Mouse (Mus musculus) embryonic facial prominence, embryonic 13.5 days (tissue): ENCODE results near the gene Gm11060. TPM values are rescaled to one million over a fixed set of nuclear protein-coding genes. Genes with fewer than 3 reads are reported as not detected.

Experiments
- ATAC-seq: fragments of 200-750 bp; cut with Nextera tagmentation; 2 replicates; pipeline ENCODE4 v1.8.0; 2017; ENCODE audit warnings: low read depth; ENCODE audit not compliant: insufficient number of reproducible peaks, insufficient read depth, low FRiP score, low TSS enrichment
- H3K27ac ChIP-seq: fragments of 300-500 bp; sonication (generic); 2 replicates; pipeline ENCODE4 v1.5.1; 2015; ENCODE audit warnings: moderate library complexity, mild to moderate bottlenecking, inconsistent platforms
- H3K27me3 ChIP-seq: fragments of 300-500 bp; sonication (generic); 2 replicates; pipeline ENCODE4 v1.6.1; 2015; ENCODE audit warnings: mild to moderate bottlenecking, inconsistent platforms
- H3K36me3 ChIP-seq: fragments of 300-500 bp; sonication (generic); 2 replicates; pipeline ENCODE4 v1.6.1; 2015; ENCODE audit warnings: mild to moderate bottlenecking, inconsistent platforms
- H3K4me1 ChIP-seq: fragments of 300-500 bp; sonication (generic); 2 replicates; pipeline ENCODE4 v1.6.1; 2015; ENCODE audit warnings: inconsistent platforms
- H3K4me2 ChIP-seq: fragments of 300-500 bp; sonication (generic); 2 replicates; pipeline ENCODE4 v1.6.1; 2015; ENCODE audit warnings: moderate library complexity, mild to moderate bottlenecking, inconsistent platforms
- H3K4me3 ChIP-seq: fragments of 300-500 bp; sonication (generic); 2 replicates; pipeline ENCODE4 v1.5.1; 2015; ENCODE audit warnings: mild to moderate bottlenecking, inconsistent platforms
- H3K9ac ChIP-seq: fragments of 300-500 bp; sonication (generic); 2 replicates; pipeline ENCODE4 v1.6.1; 2015; ENCODE audit warnings: mild to moderate bottlenecking, inconsistent platforms
- H3K9me3 ChIP-seq: fragments of 300-500 bp; sonication (generic); 2 replicates; pipeline ENCODE4 v1.6.1; 2016; ENCODE audit warnings: inconsistent platforms
- WGBS: fragments of 180-500 bp; shearing (Covaris S2); methylation state at CpG from one replicate; pipeline ENCODE4 v1.1.7; 2015; ENCODE audit warnings: mixed read lengths; 5-methylcytosine and 5-hydroxymethylcytosine counted together
- polyA plus RNA-seq: library from polyadenylated mRNA; unstranded; fragments of >200 nt; fragmentation: Nextera tagmentation; extraction: Ambion mirVana; gene quantifications from 2 replicates; pipeline ENCODE4 v1.2.1, GENCODE M21; 2015

The Gm11060 gene
- polyA plus RNA-seq, 1 experiment from 2014 or later: not detected

DNA sequence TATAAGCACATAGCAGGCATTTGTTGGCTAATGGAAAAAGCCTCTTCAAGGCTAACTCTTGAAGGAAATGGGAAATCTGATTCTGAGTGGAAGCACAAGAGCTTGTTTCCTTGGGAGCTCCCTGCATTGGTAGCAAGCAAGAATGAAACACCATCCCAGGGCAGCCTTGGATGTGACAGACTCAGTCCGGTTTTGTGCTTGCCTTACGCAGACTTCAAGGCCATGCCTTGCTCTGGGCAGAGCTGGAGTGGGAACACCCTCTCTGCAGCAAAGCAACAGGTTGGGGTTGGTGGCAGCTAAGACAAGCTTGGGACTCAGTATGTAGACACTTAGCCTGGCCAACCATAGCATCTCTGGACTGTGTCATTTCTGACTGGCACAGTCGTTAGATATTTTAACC is 5.7 kb upstream of the Gm11060 start:
- no peak overlapping the region for H3K4me3 ChIP-seq
- H3K27me3 ChIP-seq: peaks cover 9% of the 10 kb centered on the region; the same call in 1 of the 2 replicates
- 89% methylated on average over 3 of the region's 3 CpGs for WGBS
- no peak overlapping the region for H3K4me2 ChIP-seq
- H3K27ac ChIP-seq: no peak overlapping the region
- ATAC-seq: no peak
- H3K9me3 ChIP-seq: no peaks in the 10 kb centered on the region
- H3K4me1 ChIP-seq: peaks cover 9% of the 10 kb centered on the region; the same call in 1 of the 2 replicates
- H3K36me3 ChIP-seq: no peaks in the 10 kb centered on the region
- H3K9ac ChIP-seq: no peak overlapping the region

DNA sequence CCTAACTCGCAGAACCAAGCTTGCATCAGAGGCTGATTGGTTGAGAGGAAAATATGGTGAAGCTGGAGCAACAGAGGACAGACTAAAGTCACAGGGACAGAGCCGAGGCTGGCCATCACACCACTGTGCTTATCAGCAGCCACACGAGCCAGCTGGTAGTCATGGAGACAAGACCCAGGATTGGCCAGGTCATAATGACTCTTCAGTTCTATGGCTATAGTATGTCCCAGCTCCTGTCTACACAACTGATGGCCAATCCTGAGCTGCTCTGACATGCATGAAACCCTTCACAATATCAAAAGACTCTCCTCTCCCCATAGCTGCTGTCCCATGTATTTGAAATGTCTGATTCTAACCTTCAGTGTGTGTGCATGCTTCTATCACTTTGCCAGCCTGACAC is 3.8 kb upstream of the Gm11060 start:
- Histone ChIP-seq H3K27ac (no peak overlapping the region), H3K27me3 (no peaks in the 10 kb centered on the region), H3K4me2 (no peak overlapping the region), H3K4me3 (no peak overlapping the region), H3K9me3 (no peaks in the 10 kb centered on the region), H3K4me1 (peaks cover 9% of the 10 kb centered on the region; the same call in 1 of the 2 replicates), H3K9ac (no peak overlapping the region), H3K36me3 (no peaks in the 10 kb centered on the region)
- ATAC-seq: no peak
- 83% methylated on average over 3 of the region's 3 CpGs for WGBS

- H3K27ac ChIP-seq: no peak overlapping the region
- H3K4me2 ChIP-seq: no peak overlapping the region
- H3K27me3 ChIP-seq: no peaks in the 10 kb centered on the region
- no peak overlapping the region for H3K4me3 ChIP-seq
- peaks cover 9% of the 10 kb centered on the region; the same call in 1 of the 2 replicates for H3K4me1 ChIP-seq
- 66% methylated on average over 4 of the region's 4 CpGs for WGBS
- no peak overlapping the region for H3K9ac ChIP-seq
- no peaks in the 10 kb centered on the region for H3K9me3 ChIP-seq
- ATAC-seq: no peak
- H3K36me3 ChIP-seq: no peaks in the 10 kb centered on the region
Measured at GRCm38 (mm10) chr2:105089083-105089482, 2.7 kb upstream of the Gm11060 start.

DNA sequence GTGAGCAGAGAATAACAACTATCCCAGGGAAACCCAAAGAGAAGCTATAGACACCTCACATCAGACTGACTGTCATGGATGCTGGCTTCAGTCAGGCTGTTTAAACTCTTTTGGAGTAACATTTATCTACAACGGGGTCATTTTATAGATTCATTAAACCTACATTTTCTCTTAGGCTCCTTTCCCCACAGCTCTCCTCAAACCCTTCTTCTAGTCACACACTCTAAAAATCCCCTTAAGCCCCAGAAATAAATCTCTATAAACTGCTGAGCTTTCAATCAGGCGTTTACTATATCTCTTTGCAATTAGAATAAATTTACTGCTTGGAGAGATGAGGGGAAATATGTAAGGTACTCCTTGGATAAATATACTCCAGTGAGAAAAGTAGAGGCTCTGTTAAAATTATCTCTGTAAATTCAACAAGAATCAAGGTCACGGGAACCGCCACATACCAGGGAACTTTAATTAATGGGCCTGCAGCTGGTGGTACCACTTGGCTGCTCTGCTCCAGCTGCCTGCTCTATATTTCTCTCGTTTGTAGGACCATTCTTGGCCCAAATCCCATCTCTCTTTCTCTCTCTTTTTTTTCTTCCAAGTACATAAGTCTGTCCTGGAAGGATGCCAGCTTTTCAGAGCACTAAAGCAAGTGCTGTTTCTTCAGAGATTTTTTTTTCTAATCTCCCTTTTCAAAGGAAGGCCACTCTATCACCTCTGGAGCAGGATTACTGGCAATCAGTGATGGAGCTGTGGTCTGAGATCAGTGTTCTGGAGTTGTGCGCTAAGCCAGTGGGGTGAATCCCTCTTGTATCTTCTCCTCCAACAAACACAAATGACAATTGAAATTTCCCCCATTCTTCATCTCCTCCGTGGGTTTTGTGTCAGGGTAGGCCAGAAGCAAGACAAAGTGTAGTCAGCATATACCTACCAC is 2.0 kb upstream of the Gm11060 start:
- Histone ChIP-seq H3K4me1 (peaks cover 9% of the 10 kb centered on the region; the same call in 1 of the 2 replicates), H3K4me3 (no peak overlapping the region), H3K27ac (no peak overlapping the region), H3K4me2 (no peak overlapping the region), H3K9ac (no peak overlapping the region), H3K36me3 (no peaks in the 10 kb centered on the region), H3K27me3 (no peaks in the 10 kb centered on the region), H3K9me3 (no peaks in the 10 kb centered on the region)
- ATAC-seq: no peak
- 46% methylated on average over 7 of the region's 7 CpGs for WGBS

DNA sequence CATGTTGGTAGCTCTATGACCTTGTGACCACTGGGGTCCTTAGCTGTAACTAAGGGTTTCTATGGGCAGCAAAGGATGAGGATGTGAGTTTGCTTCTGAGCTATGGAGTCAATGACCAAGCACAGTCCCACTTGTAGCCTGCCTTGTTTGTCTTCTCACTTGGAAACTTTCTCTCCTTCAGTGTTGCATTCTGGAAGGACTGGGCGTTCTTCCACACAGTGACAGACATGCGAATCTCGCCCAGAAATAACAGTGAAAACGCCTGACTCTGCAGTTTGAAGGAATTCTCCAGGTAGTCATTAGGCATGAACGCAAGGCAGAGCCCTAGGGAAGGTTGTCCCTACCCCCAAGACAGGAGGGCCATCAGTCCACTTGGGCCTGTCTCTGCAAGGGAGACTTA is 827 bp upstream of the Gm11060 start:
- H3K9ac ChIP-seq: no peak overlapping the region
- H3K36me3 ChIP-seq: no peaks in the 10 kb centered on the region
- H3K27me3 ChIP-seq: no peaks in the 10 kb centered on the region
- no peak overlapping the region for H3K4me3 ChIP-seq
- WGBS: 75% methylated on average over 5 of the region's 5 CpGs
- H3K27ac ChIP-seq: no peak overlapping the region
- no peak overlapping the region for H3K4me2 ChIP-seq
- H3K9me3 ChIP-seq: no peaks in the 10 kb centered on the region
- no peak for ATAC-seq
- H3K4me1 ChIP-seq: peaks cover 9% of the 10 kb centered on the region; the same call in 1 of the 2 replicates

GRCm38 (mm10) chr2:105097294-105097953 is 5.6 kb downstream of the Gm11060 start:
- 81% methylated on average over 22 of the region's 22 CpGs for WGBS
- Histone ChIP-seq H3K9me3 (no peaks in the 10 kb centered on the region), H3K36me3 (no peaks in the 10 kb centered on the region), H3K4me3 (no peak overlapping the region), H3K27me3 (no peaks in the 10 kb centered on the region), H3K9ac (no peak overlapping the region), H3K4me1 (no peaks in the 10 kb centered on the region; the same call in 1 of the 2 replicates), H3K4me2 (no peak overlapping the region), H3K27ac (no peak overlapping the region)
- ATAC-seq: no peak

DNA sequence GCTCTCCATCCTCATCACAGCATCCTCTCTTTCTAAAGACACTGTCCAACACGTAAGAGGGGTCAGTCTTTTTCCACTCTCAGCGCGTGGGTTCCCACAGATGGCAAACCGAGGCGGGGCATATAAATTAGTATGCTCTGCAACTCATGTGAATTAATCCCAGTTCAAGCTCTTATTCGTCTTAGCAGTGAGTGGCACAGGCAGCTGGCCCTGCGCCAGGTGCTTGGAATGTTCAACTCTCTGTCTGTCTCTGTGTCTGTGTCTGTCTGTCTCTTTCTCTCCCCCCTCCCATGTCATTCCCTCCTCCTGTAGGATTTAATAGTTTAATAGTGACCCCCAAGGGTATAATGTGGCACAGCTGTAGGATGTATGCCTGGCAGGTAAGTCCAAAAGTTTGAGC is 7.6 kb downstream of the Gm11060 start:
- no peak for ATAC-seq
- Histone ChIP-seq H3K27ac (no peak overlapping the region), H3K4me1 (no peaks in the 10 kb centered on the region; the same call in 1 of the 2 replicates), H3K4me3 (no peak overlapping the region), H3K9me3 (no peaks in the 10 kb centered on the region), H3K36me3 (no peaks in the 10 kb centered on the region), H3K9ac (no peak overlapping the region), H3K4me2 (no peak overlapping the region), H3K27me3 (no peaks in the 10 kb centered on the region)
- WGBS: 67% methylated on average over 7 of the region's 7 CpGs

DNA sequence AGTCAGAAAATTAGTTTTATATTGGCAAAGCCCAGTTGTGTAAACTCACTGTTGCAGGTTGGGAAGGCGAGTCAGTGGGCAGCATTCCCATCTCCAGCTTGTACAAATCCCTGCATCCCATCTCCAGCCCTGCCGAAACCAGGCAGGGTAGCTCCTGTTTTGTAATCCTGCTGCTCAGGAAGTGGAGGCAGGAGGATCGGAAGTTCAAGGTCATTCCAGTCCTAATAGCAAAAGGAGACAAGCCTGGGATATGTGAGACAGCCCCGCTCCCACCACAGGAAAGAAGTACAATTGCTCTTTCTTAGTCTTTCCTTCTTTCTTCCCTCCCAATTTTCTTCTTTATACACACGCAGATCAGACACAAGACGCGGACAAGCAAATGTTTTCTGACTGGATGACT is 8.7 kb downstream of the Gm11060 start:
- Histone ChIP-seq H3K9me3 (no peaks in the 10 kb centered on the region), H3K4me3 (no peak overlapping the region), H3K27me3 (no peaks in the 10 kb centered on the region), H3K27ac (no peak overlapping the region), H3K36me3 (no peaks in the 10 kb centered on the region), H3K9ac (no peak overlapping the region), H3K4me1 (no peaks in the 10 kb centered on the region; the same call in 1 of the 2 replicates), H3K4me2 (no peak overlapping the region)
- WGBS: 30% methylated on average over 7 of the region's 7 CpGs
- no peak for ATAC-seq

GRCm38 (mm10) chr2:105108703-105109158 is 16.9 kb downstream of the Gm11060 start:
- H3K9ac ChIP-seq: no peak overlapping the region
- no peak overlapping the region for H3K4me2 ChIP-seq
- no peak overlapping the region for H3K27ac ChIP-seq
- H3K27me3 ChIP-seq: peaks cover 29% of the 10 kb centered on the region
- H3K4me3 ChIP-seq: no peak overlapping the region
- ATAC-seq: no peak
- H3K9me3 ChIP-seq: no peaks in the 10 kb centered on the region
- H3K36me3 ChIP-seq: no peaks in the 10 kb centered on the region
- WGBS: 17% methylated on average over 6 of the region's 6 CpGs
- peaks cover 3% of the 10 kb centered on the region; the same call in 1 of the 2 replicates for H3K4me1 ChIP-seq

DNA sequence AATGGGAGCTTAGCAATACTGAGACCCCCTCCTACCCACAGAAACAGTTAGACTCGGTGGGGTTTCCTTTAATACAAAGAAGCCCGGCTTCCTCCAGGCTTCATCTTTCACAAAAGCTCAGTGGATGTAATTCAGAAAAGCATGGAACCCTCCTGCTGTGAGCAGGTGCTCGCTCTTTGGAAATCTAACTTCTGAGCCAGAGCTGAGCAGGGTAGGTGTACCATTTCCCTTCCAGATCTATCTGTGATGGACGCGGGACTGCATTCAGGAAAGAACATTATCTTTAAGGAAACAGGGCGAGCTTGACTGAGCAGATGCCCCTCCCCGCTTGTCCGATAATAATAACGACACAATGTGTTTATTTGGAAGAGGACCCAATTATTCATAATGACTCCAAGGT is 22.3 kb downstream of the Gm11060 start:
- ATAC-seq: no peak
- Histone ChIP-seq H3K4me3 (no peak overlapping the region), H3K4me2 (no peak overlapping the region), H3K9ac (no peak overlapping the region), H3K9me3 (no peaks in the 10 kb centered on the region), H3K4me1 (no peaks in the 10 kb centered on the region), H3K27me3 (peaks cover 76% of the 10 kb centered on the region), H3K27ac (no peak overlapping the region), H3K36me3 (no peaks in the 10 kb centered on the region)
- 18% methylated on average over 9 of the region's 9 CpGs for WGBS

DNA sequence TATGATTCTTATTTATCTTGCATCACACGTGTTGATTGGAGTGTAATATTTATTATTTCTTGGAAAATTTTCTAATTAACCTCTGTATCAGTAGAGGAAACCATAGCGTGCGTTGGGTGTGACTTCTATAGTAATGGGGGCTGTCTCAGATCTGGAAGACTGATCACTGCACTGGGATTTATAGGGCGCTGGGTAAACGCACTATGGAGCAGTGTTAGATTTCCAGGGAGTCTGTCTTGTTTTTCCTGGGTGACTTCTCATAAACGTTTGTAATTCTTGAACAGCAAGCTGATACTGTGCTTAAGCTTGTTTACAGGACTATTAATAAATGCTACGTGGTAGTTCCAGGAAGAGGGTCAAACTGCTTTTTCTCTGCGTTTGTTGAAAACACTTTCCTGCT is 25.9 kb downstream of the Gm11060 start:
- Histone ChIP-seq H3K4me1 (peaks cover under 1% of the 10 kb centered on the region), H3K27me3 (peaks cover 91% of the 10 kb centered on the region), H3K27ac (no peak overlapping the region), H3K4me3 (no peak overlapping the region), H3K9ac (no peak overlapping the region), H3K36me3 (no peaks in the 10 kb centered on the region), H3K9me3 (no peaks in the 10 kb centered on the region), H3K4me2 (no peak overlapping the region)
- WGBS: 69% methylated on average over 8 of the region's 8 CpGs
- ATAC-seq: no peak
